Mouse (Mus musculus): ENCODE measurements around the gene Drosha. TPM values are rescaled to one million over a fixed set of nuclear protein-coding genes. Genes with fewer than 3 reads are reported as not detected.

Drosha gene
- polyA plus RNA-seq (2012; rRNA removed; ENCODE audit: low replicate concordance) = 5.8 and 10.7 TPM in 2 replicates

GRCm38 (mm10) chr15:12824197-12824952 lies at the start of gene Drosha, which contains the start of gene 6030458C11Rik:
Gene Drosha, plus strand, starts transcription at chr15:12824815.
Gene 6030458C11Rik, minus strand, starts transcription at chr15:12824649.

Other genes starting within 250 kb of the Drosha start
- gene Pdzd2, start 84.9 kb upstream of the Drosha start, polyA plus RNA-seq (2012; rRNA removed; ENCODE audit: low replicate concordance) = 1.2 and 2.0 TPM in 2 replicates
- 2.1 and 5.2 TPM in 2 replicates for gene 6030458C11Rik, start 166 bp upstream of the Drosha start, polyA plus RNA-seq (2012; rRNA removed; ENCODE audit: low replicate concordance)